Mouse (Mus musculus) CH12.LX (cell line): ENCODE data around the gene Iqch. TPM values are rescaled to one million over a fixed set of nuclear protein-coding genes. Genes with fewer than 3 reads are reported as not detected.

Source experiments
- DNase-seq: peaks from one replicate; pipeline ENCODE4 v3.0.0-alpha.2; 2013; ENCODE audit errors: extremely low read depth
- H3K27ac ChIP-seq: 2 replicates; pipeline ENCODE4 v1.5.1; 2012; ENCODE audit warnings: low read depth, mild to moderate bottlenecking, control low read depth, moderate library complexity; ENCODE audit not compliant: insufficient read depth
- H3K27me3 ChIP-seq: replicated peaks from 2 replicates; pipeline ENCODE3; 2012; ENCODE audit warnings: inconsistent platforms
- H3K36me3 ChIP-seq, 2 experiments: replicated peaks in 1 of 2; 2 replicates each; pipeline versions ENCODE3 to v1.6.1; 2012; ENCODE audit warnings: inconsistent platforms in 1 of 2, low read length in 1 of 2, mild to moderate bottlenecking in 1 of 2, mixed read lengths in 1 of 2, moderate library complexity in 1 of 2; ENCODE audit not compliant: control insufficient read depth in 1 of 2, insufficient read depth in 1 of 2
- H3K4me1 ChIP-seq, 2 experiments: 2 replicates each; pipeline ENCODE4 v1.6.1; 2012; ENCODE audit warnings: inconsistent platforms in 1 of 2, moderate library complexity in 1 of 2; ENCODE audit not compliant: insufficient read depth in 2 of 2, control insufficient read depth in 1 of 2
- H3K4me2 ChIP-seq: 2 replicates; pipeline ENCODE4 v1.6.1; 2012; ENCODE audit warnings: low read depth, mild to moderate bottlenecking, control low read depth; ENCODE audit not compliant: poor library complexity, insufficient read depth, severe bottlenecking
- H3K4me3 ChIP-seq, 3 experiments: fragments of 150-350 bp in 1 of 3; sonication (generic) in 1 of 3; replicated peaks in 1 of 3; 2 replicates each; pipeline versions ENCODE3 to v1.5.1; 2011 to 2012; ENCODE audit warnings: low read depth in 2 of 3, low read length in 2 of 3, mild to moderate bottlenecking in 2 of 3, moderate library complexity in 2 of 3, control low read depth in 1 of 3, improper control_type of control experiment in 1 of 3, inconsistent platforms in 1 of 3, mixed read lengths in 1 of 3; ENCODE audit not compliant: poor library complexity in 1 of 3
- H3K79me2 ChIP-seq: replicated peaks from 2 replicates; pipeline ENCODE4 v1.6.1; 2012; ENCODE audit warnings: mild to moderate bottlenecking, moderate library complexity; ENCODE audit not compliant: control insufficient read depth, poor library complexity, insufficient read depth, severe bottlenecking; ENCODE audit errors: extremely low read depth
- H3K9ac ChIP-seq: 2 replicates; pipeline ENCODE4 v1.6.1; 2012; ENCODE audit warnings: low read depth, mild to moderate bottlenecking, control low read depth, moderate library complexity; ENCODE audit not compliant: insufficient read depth
- H3K9me3 ChIP-seq: replicated peaks from 2 replicates; pipeline ENCODE3; 2012; ENCODE audit warnings: low read length, inconsistent platforms, mixed read lengths
- BHLHE40 ChIP-seq: IDR thresholded peaks from 2 replicates; pipeline ENCODE4 v1.6.1; 2011; ENCODE audit warnings: mild to moderate bottlenecking, low read depth, low read length, improper control_type of control experiment
- CHD2 ChIP-seq: IDR thresholded peaks from 2 replicates; pipeline ENCODE4 v1.6.1; 2011; ENCODE audit warnings: low read length, improper control_type of control experiment
- CTCF ChIP-seq, 2 experiments: IDR thresholded peaks in 1 of 2; conservative IDR thresholded peaks in 1 of 2; 2 replicates each; pipeline ENCODE4 v1.5.1; 2011 to 2012; ENCODE audit warnings: low read depth in 2 of 2, low read length in 2 of 2, improper control_type of control experiment in 1 of 2, inconsistent platforms in 1 of 2, mild to moderate bottlenecking in 1 of 2, moderate library complexity in 1 of 2
- ETS1 ChIP-seq: conservative IDR thresholded peaks from 2 replicates; pipeline ENCODE4 v1.6.1; 2012; ENCODE audit warnings: low read depth, mild to moderate bottlenecking, inconsistent platforms, low read length, improper control_type of control experiment, moderate library complexity
- JUN ChIP-seq: IDR thresholded peaks from 2 replicates; pipeline ENCODE4 v1.6.1; 2011; ENCODE audit warnings: low read depth, mild to moderate bottlenecking, low read length, improper control_type of control experiment, moderate library complexity; ENCODE audit not compliant: insufficient read depth
- JUND ChIP-seq: conservative IDR thresholded peaks from 2 replicates; pipeline ENCODE4 v1.6.1; 2011; ENCODE audit warnings: low read depth, low read length, improper control_type of control experiment
- KAT2A ChIP-seq: IDR thresholded peaks from 2 replicates; pipeline ENCODE4 v1.6.1; 2012; ENCODE audit warnings: low read length, improper control_type of control experiment, inconsistent platforms; ENCODE audit not compliant: insufficient replicate concordance
- MXI1 ChIP-seq: IDR thresholded peaks from 2 replicates; pipeline ENCODE4 v1.6.1; 2011; ENCODE audit warnings: mild to moderate bottlenecking, low read depth, low read length, improper control_type of control experiment
- MYC ChIP-seq: IDR thresholded peaks from 2 replicates; pipeline ENCODE4 v1.6.1; 2011; ENCODE audit warnings: low read depth, mild to moderate bottlenecking, improper control_type of control experiment, low read length
- TBP ChIP-seq: conservative IDR thresholded peaks from 2 replicates; pipeline ENCODE4 v1.6.1; 2011; ENCODE audit warnings: low read depth, low read length, improper control_type of control experiment
- USF2 ChIP-seq: conservative IDR thresholded peaks from 2 replicates; pipeline ENCODE4 v1.6.1; 2011; ENCODE audit warnings: low read depth, low read length, improper control_type of control experiment
- ZMIZ1 ChIP-seq: IDR thresholded peaks from 2 replicates; pipeline ENCODE4 v1.6.1; 2012; ENCODE audit warnings: low read depth, mild to moderate bottlenecking, inconsistent platforms, low read length, improper control_type of control experiment
- dilution Hi-C: fragments of 300-500 bp; cut with MboI; formaldehyde crosslinking; loops from 2 replicates; pipeline ENCODE4 v1.14.3; 2020; ENCODE audit warnings: low sequenced_read_pairs; ENCODE audit not compliant: extremely low pct_unique_long_range_greater_than_20kb, extremely low pct_ligation_motif_present
- in situ Hi-C: fragments of 300-500 bp; cut with MboI; formaldehyde crosslinking; loops from 3 replicates; pipeline ENCODE4 v1.14.3; 2019; ENCODE audit warnings: low sequenced_read_pairs, low pct_ligation_motif_present, low pct_unique_long_range_greater_than_20kb, mixed read lengths
- polyA plus RNA-seq: library from polyadenylated mRNA; unstranded; fragments of >175 nt; gene quantifications from 2 replicates; pipeline ENCODE4 v1.2.1, GENCODE M21; 2012; ENCODE audit warnings: low read depth; ENCODE audit not compliant: insufficient read length
- total RNA-seq, 2 experiments: library from RNA; depleted of rRNA; stranded (reverse); fragments of 300-350 nt in 1 of 2; fragments of >200 nt in 1 of 2; gene quantifications; 2 replicates each; pipeline ENCODE4 v1.2.3; 2012 to 2014

The Iqch gene
- total and polyA plus RNA-seq, 3 experiments = 0.04 to 0.21 (median 0.15) TPM

- no peak overlapping the region for H3K4me3 ChIP-seq
- H3K27me3 ChIP-seq = no peaks in the 10 kb centered on the region
- no peak overlapping the region for H3K9ac ChIP-seq
- no peak overlapping the region for H3K4me2 ChIP-seq
- peaks cover 44 to 92% of the 10 kb centered on the region in 2 experiments for H3K36me3 ChIP-seq
- no peak overlapping the region for H3K27ac ChIP-seq
- in situ Hi-C loops = no loop called here
- TF ChIP-seq MYC (no peak), ETS1 (no peak), KAT2A (no peak), MXI1 (no peak), USF2 (no peak), BHLHE40 (no peak), ZMIZ1 (no peak), JUND (no peak)
- H3K9me3 ChIP-seq = no peaks in the 10 kb centered on the region
- H3K4me1 ChIP-seq = no peaks in the 10 kb centered on the region
- no peaks in the 10 kb centered on the region for H3K79me2 ChIP-seq
- DNase-seq = no peak
- dilution Hi-C loops = no loop called here
Observed at GRCm38 (mm10) chr9:63633334-63633733, 31.0 kb upstream of the Iqch start.

DNA sequence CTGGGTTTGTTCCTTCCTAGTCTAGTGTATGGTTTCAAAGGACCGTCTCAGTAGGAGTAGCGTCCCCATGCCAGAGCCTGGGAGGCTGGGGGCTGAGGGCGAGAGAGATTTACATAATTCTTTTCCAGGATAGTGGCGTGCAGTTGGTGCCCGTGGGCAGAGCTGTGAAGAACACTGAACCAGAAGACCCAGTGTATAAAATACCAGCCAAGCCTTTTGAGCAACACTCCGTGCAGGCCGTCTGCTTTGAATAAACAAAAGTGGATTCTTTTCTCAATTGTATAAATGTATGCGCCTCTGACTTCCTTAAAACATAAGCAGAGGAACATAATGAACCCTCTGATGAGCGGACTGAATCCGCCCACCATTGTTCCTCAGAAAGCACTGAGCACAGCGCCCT is 30.6 kb upstream of the Iqch start:
- Histone ChIP-seq H3K27me3 (no peaks in the 10 kb centered on the region), H3K9ac (no peak overlapping the region), H3K79me2 (no peaks in the 10 kb centered on the region), H3K4me2 (no peak overlapping the region), H3K9me3 (no peaks in the 10 kb centered on the region), H3K4me3 (no peak overlapping the region), H3K36me3 (peaks cover 42 to 92% of the 10 kb centered on the region in 2 experiments), H3K4me1 (0 out of 4 replicates have a peak, but pooled peaks cover 0 to 3% of the 10 kb centered on the region in 2 experiments), H3K27ac (no peak overlapping the region)
- dilution Hi-C loops (no loop called here), in situ Hi-C loops (no loop called here)
- TF ChIP-seq JUN (no peak), TBP (no peak)
- no peak for DNase-seq

DNA sequence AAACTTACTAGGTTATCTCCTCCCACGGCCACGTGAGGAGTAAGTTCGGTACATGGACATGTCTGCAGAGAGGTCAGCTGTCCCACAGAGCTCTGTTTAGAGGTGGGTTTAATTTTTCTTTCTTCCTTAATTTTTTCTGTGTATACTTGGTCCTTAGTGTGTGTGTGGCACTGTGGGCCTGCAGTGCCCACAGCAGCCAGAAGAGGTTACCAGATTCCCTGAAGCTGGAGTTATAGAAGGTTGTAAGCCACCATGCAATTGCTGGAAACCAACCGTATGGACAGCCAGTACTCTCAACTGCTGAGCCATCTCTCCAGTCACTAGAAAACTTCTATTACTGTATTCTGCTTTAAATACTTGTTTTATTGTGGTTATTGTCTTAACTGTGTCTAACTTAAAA is 29.8 kb upstream of the Iqch start:
- in situ Hi-C loops = no loop called here
- dilution Hi-C loops = no loop called here
- peaks cover 37 to 92% of the 10 kb centered on the region in 2 experiments for H3K36me3 ChIP-seq

More for the DNA sequence above, 29.8 kb upstream of the Iqch start:
- no peak for DNase-seq
- Histone ChIP-seq H3K27me3 (no peaks in the 10 kb centered on the region), H3K9me3 (no peaks in the 10 kb centered on the region), H3K9ac (no peak overlapping the region), H3K27ac (no peak overlapping the region), H3K4me2 (no peak overlapping the region), H3K4me1 (0 out of 4 replicates have a peak, but pooled peaks cover 0 to 3% of the 10 kb centered on the region in 2 experiments), H3K79me2 (no peaks in the 10 kb centered on the region), H3K4me3 (no peak overlapping the region)
- 0 out of 4 replicates have a peak, but pooled peaks of 1 of the 2 experiments have one; percentile 5 for TF ChIP-seq CTCF (conservative IDR thresholded peaks at IDR 0.05 in 1 of 2, IDR thresholded peaks at IDR 0.05 in 1 of 2; ENCODE audit: low read depth in 2 of 2, low read length in 2 of 2)
- TF ChIP-seq CHD2 = no peak
